ENCODE assay signal across 1 mouse cellular context in the genomic region with DNA sequence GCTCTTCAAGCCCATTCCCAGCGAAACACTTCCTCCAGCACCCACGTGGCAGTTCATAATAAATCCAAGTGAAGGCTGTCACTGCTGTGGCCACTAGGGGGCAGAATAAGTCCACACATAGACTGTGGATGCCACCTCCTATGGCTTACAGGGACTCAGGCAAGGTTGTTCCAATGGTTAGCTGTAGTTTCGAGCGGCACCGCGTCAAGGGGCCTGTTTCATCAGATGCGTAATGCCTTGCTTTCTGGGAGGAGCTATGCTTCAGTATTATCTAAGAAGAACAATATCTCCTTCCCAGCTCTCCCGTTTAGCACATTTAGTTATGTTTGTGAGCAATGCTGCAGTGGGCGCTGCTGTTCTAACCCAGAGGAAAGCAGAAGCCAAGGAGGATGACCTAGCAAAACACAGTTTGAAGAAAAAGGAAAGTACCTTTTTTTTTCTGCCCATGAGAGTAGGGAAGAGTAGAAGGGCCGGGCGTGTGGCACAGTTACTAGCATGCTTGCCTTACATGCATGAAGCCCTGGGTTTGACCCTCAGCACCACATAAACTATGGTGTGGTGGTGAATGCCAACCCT.
TF ChIP-seq lines count a peak whose summit lies in the region.

No protein-coding gene starts in this region.

TF ChIP-seq in MEL, 35 proteins besides CTCF, POLR2A, EP300 and RAD21:
- TF ChIP-seq ETS1 (IDR thresholded peaks at IDR 0.05; ENCODE audit: low read depth, low read length) (peak; percentile 86), MYC (IDR thresholded peaks at IDR 0.05; ENCODE audit: low read depth, low read length) (peak; percentile 100), ZNF384 (IDR thresholded peaks at IDR 0.05; ENCODE audit: low read depth, low read length) (peak; percentile 94), BHLHE40 (IDR thresholded peaks at IDR 0.05; ENCODE audit: borderline replicate concordance, low read depth, low read length) (peak; percentile 58), GATA1 (IDR thresholded peaks at IDR 0.05; ENCODE audit: low read depth, low read length) (peak; percentile 76), TCF12 (IDR thresholded peaks at IDR 0.05; ENCODE audit: low read depth, low read length) (peak; percentile 62), MXI1 (IDR thresholded peaks at IDR 0.05; ENCODE audit: low read depth, low read length) (peak; percentile 99), USF2 (IDR thresholded peaks at IDR 0.05; ENCODE audit: borderline replicate concordance in 1 of 2, insufficient read depth in 1 of 2, low read depth in 1 of 2, low read length in 2 of 2) (no peak; a peak in 1 of 4 replicates), HCFC1 (IDR thresholded peaks at IDR 0.05; ENCODE audit: low read depth, low read length) (peak; percentile 75), ELF1 (IDR thresholded peaks at IDR 0.05; ENCODE audit: low read depth, low read length) (peak; percentile 5; the same call in 1 of the 2 replicates), POLR2AphosphoS2 (IDR thresholded peaks at IDR 0.05; ENCODE audit: low read length) (peak; percentile 55; the same call in 1 of the 2 replicates), MAZ (IDR thresholded peaks at IDR 0.05; ENCODE audit: low read depth, low read length) (peak; percentile 87; the same call in 1 of the 2 replicates), MYB (IDR thresholded peaks at IDR 0.05; ENCODE audit: low read depth, low read length) (0 out of 2 replicates have a peak, but pooled peaks have one; percentile 1), NELFE (IDR thresholded peaks at IDR 0.05; ENCODE audit: low read depth, low read length) (peak; percentile 66), E2F4 (IDR thresholded peaks at IDR 0.05; ENCODE audit: borderline replicate concordance, low read depth, low read length) (no peak; the same call in 1 of the 2 replicates), ZC3H11A (IDR thresholded peaks at IDR 0.05; ENCODE audit: low read depth, low read length) (peak; percentile 91), MEF2A (IDR thresholded peaks at IDR 0.05; ENCODE audit: extremely low read depth, insufficient replicate concordance, low read depth, low read length, poor library complexity, severe bottlenecking) (no peak), ZMIZ1 (IDR thresholded peaks at IDR 0.05; ENCODE audit: low read depth, low read length) (peak; percentile 45; the same call in 1 of the 2 replicates), SMC3 (IDR thresholded peaks at IDR 0.05; ENCODE audit: low read depth, low read length) (peak; percentile 90), KAT2A (conservative IDR thresholded peaks at IDR 0.05; ENCODE audit: low read depth, low read length) (peak; percentile 39; the same call in 1 of the 2 replicates), MAFK (IDR thresholded peaks at IDR 0.05; ENCODE audit: borderline replicate concordance, low read depth, low read length) (peak; percentile 69; the same call in 1 of the 2 replicates), ZKSCAN1 (IDR thresholded peaks at IDR 0.05; ENCODE audit: low read depth, low read length) (peak; percentile 10; the same call in 1 of the 2 replicates), RCOR1 (IDR thresholded peaks at IDR 0.05; ENCODE audit: low read depth, low read length) (0 out of 2 replicates have a peak, but pooled peaks have one; percentile 55), CHD1 (IDR thresholded peaks at IDR 0.05; ENCODE audit: low read depth, low read length) (no peak), UBTF (IDR thresholded peaks at IDR 0.05; ENCODE audit: borderline replicate concordance, insufficient read depth, low read depth, low read length) (no peak), CHD2 (IDR thresholded peaks at IDR 0.05; ENCODE audit: low read length) (no peak), POLR2AphosphoS5 (IDR thresholded peaks at IDR 0.05; ENCODE audit: borderline replicate concordance, low read depth, low read length) (no peak), GABPA (IDR thresholded peaks at IDR 0.05; ENCODE audit: low read depth, low read length) (peak; percentile 71; the same call in 1 of the 2 replicates), TBP (IDR thresholded peaks at IDR 0.05; ENCODE audit: low read depth, low read length) (peak; percentile 87), TAL1 (IDR thresholded peaks at IDR 0.05; ENCODE audit: low read length) (peak; percentile 41; the same call in 1 of the 2 replicates), NRF1 (IDR thresholded peaks at IDR 0.05; ENCODE audit: insufficient read depth, low read depth, low read length, poor library complexity, severe bottlenecking) (0 out of 2 replicates have a peak, but pooled peaks have one; percentile 43), SIN3A (IDR thresholded peaks at IDR 0.05; ENCODE audit: low read length) (peak; percentile 99), JUND (IDR thresholded peaks at IDR 0.05; ENCODE audit: low read depth, low read length) (peak; percentile 79), MAX (IDR thresholded peaks at IDR 0.05; ENCODE audit: low read length) (peak; percentile 98), USF1 (IDR thresholded peaks at IDR 0.05; ENCODE audit: low read depth, low read length) (peak; percentile 80)
